Mouse (Mus musculus): ENCODE measurements around the gene Ppp1r14b.

Ppp1r14b gene

GRCm38 (mm10) chr19:6994002-6994401 is 19.2 kb downstream of the Ppp1r14b start:
- DNase-seq (ENCODE audit: low spot score), result no peak

GRCm38 (mm10) chr19:6994489-6994888 is 19.7 kb downstream of the Ppp1r14b start:
- DNase-seq (ENCODE audit: low spot score), result no peak

GRCm38 (mm10) chr19:6995255-6995991 is 20.7 kb downstream of the Ppp1r14b start:
- DNase-seq (ENCODE audit: low spot score), result no peak

GRCm38 (mm10) chr19:6996006-6996405 is 21.2 kb downstream of the Ppp1r14b start, which contains the start of the genes Nudt22 and Trpt1:
Gene Nudt22 (minus strand): TSS chr19:6996117.
Gene Trpt1 (plus strand): TSS chr19:6996131.
- peak; percentile 83 for DNase-seq (ENCODE audit: low spot score)

GRCm38 (mm10) chr19:6997721-6998290 is 23.0 kb downstream of the Ppp1r14b start:
- no peak for DNase-seq (ENCODE audit: low spot score)

GRCm38 (mm10) chr19:6999360-7000063 is 24.7 kb downstream of the Ppp1r14b start:
- no peak for DNase-seq (ENCODE audit: low spot score)

GRCm38 (mm10) chr19:7006892-7007593 is 32.3 kb downstream of the Ppp1r14b start:
- DNase-seq (ENCODE audit: low spot score), result no peak

- DNase-seq (ENCODE audit: low spot score), result no peak
Observed at GRCm38 (mm10) chr19:7012426-7012825, 37.7 kb downstream of the Ppp1r14b start.

- no peak for DNase-seq (ENCODE audit: low spot score)
Observed at GRCm38 (mm10) chr19:7013984-7014383, 39.2 kb downstream of the Ppp1r14b start.

- no peak for DNase-seq (ENCODE audit: low spot score)
Observed at GRCm38 (mm10) chr19:7014481-7015135, 39.8 kb downstream of the Ppp1r14b start.

- DNase-seq (ENCODE audit: low spot score), result no peak
Observed at GRCm38 (mm10) chr19:7017541-7018457, 43.0 kb downstream of the Ppp1r14b start.

GRCm38 (mm10) chr19:7018546-7018945 is 43.8 kb downstream of the Ppp1r14b start:
- DNase-seq (ENCODE audit: low spot score), result no peak

- DNase-seq (ENCODE audit: low spot score), result peak; percentile 69
Observed at GRCm38 (mm10) chr19:7019191-7019590, 44.4 kb downstream of the Ppp1r14b start, which contains the start of gene Fermt3. Gene Fermt3 (minus strand): TSS chr19:7019469.

GRCm38 (mm10) chr19:7020224-7020641 is 45.5 kb downstream of the Ppp1r14b start:
- no peak for DNase-seq (ENCODE audit: low spot score)

All from layer of hippocampus, adult 11-12 months (tissue).